Mouse (Mus musculus): Measurements from ENCODE around the gene Rbms2. TPM values are rescaled to one million over a fixed set of nuclear protein-coding genes. Genes with fewer than 3 reads are reported as not detected.
"Not testable (repeated sequence)": the region's sequence is repeated elsewhere in the genome, so short reads cannot be mapped to it uniquely, and the experiment has no call there.

Rbms2 gene
- polyA plus RNA-seq, 1 experiment from 2014 or later = 37.7 TPM

GRCm38 (mm10) chr10:128185277-128185940 lies 5.3 kb upstream of the Rbms2 start:
- Histone ChIP-seq H3K27ac (ENCODE audit: low read length) (no peak overlapping the region), H3K4me1 (ENCODE audit: control insufficient read depth, insufficient read depth, low read length) (no peaks in the 10 kb centered on the region; the same call in 1 of the 2 replicates), H3K36me3 (ENCODE audit: control insufficient read depth, insufficient read depth) (no peaks in the 10 kb centered on the region), H3K27me3 (ENCODE audit: control insufficient read depth, insufficient read depth, low read length) (no peaks in the 10 kb centered on the region), H3K4me3 (ENCODE audit: low read length) (no peak overlapping the region), H3K9me3 (replicated peaks; ENCODE audit: control insufficient read depth, low read length) (no peaks in the 10 kb centered on the region), H3K4me2 (ENCODE audit: low read depth, low read length) (no peak overlapping the region), H3K9ac (ENCODE audit: low read length) (no peak overlapping the region)
- WGBS = 69% methylated on average over 6 of the region's 6 CpGs
- 0 out of 2 replicates have a peak, but pooled peaks have one; percentile 1 for ATAC-seq (replicated peaks; ENCODE audit: extremely low read depth, insufficient read depth, low FRiP score)

GRCm38 (mm10) chr10:128184296-128184695 lies 4.2 kb upstream of the Rbms2 start:
- no peak overlapping the region for H3K4me2 ChIP-seq (ENCODE audit: low read depth, low read length)
- 77% methylated on average over 2 of the region's 2 CpGs for WGBS
- no peak overlapping the region for H3K4me3 ChIP-seq (ENCODE audit: low read length)
- H3K4me1 ChIP-seq (ENCODE audit: control insufficient read depth, insufficient read depth, low read length) = peaks cover 8% of the 10 kb centered on the region
- no peaks in the 10 kb centered on the region for H3K36me3 ChIP-seq (ENCODE audit: control insufficient read depth, insufficient read depth)
- no peak overlapping the region for H3K9ac ChIP-seq (ENCODE audit: low read length)
- no peaks in the 10 kb centered on the region for H3K9me3 ChIP-seq (replicated peaks; ENCODE audit: control insufficient read depth, low read length)
- no peaks in the 10 kb centered on the region for H3K27me3 ChIP-seq (ENCODE audit: control insufficient read depth, insufficient read depth, low read length)
- no peak overlapping the region for H3K27ac ChIP-seq (ENCODE audit: low read length)
- no peak for ATAC-seq (replicated peaks; ENCODE audit: extremely low read depth, insufficient read depth, low FRiP score)

GRCm38 (mm10) chr10:128177316-128177715 lies 2.8 kb downstream of the Rbms2 start:
- Histone ChIP-seq H3K9me3 (replicated peaks; ENCODE audit: control insufficient read depth, low read length) (no peaks in the 10 kb centered on the region), H3K4me2 (ENCODE audit: low read depth, low read length) (no peak overlapping the region), H3K4me1 (ENCODE audit: control insufficient read depth, insufficient read depth, low read length) (peaks cover 27% of the 10 kb centered on the region), H3K36me3 (ENCODE audit: control insufficient read depth, insufficient read depth) (no peaks in the 10 kb centered on the region), H3K27me3 (ENCODE audit: control insufficient read depth, insufficient read depth, low read length) (no peaks in the 10 kb centered on the region), H3K9ac (ENCODE audit: low read length) (no peak overlapping the region), H3K27ac (ENCODE audit: low read length) (no peak overlapping the region), H3K4me3 (ENCODE audit: low read length) (no peak overlapping the region)
- WGBS = 76% methylated on average over 4 of the region's 4 CpGs
- no peak for ATAC-seq (replicated peaks; ENCODE audit: extremely low read depth, insufficient read depth, low FRiP score)

- Histone ChIP-seq H3K4me2 (ENCODE audit: low read depth, low read length) (peak overlapping the region; percentile 88), H3K4me1 (ENCODE audit: control insufficient read depth, insufficient read depth, low read length) (peaks cover 27% of the 10 kb centered on the region), H3K27ac (ENCODE audit: low read length) (peak overlapping the region; percentile 95), H3K27me3 (ENCODE audit: control insufficient read depth, insufficient read depth, low read length) (no peaks in the 10 kb centered on the region), H3K4me3 (ENCODE audit: low read length) (peak overlapping the region; percentile 85), H3K9me3 (replicated peaks; ENCODE audit: control insufficient read depth, low read length) (no peaks in the 10 kb centered on the region), H3K9ac (ENCODE audit: low read length) (peak overlapping the region; percentile 81), H3K36me3 (ENCODE audit: control insufficient read depth, insufficient read depth) (no peaks in the 10 kb centered on the region)
- WGBS = under 1% methylated on average over 17 of the region's 17 CpGs
- peak; percentile 91 for ATAC-seq (replicated peaks; ENCODE audit: extremely low read depth, insufficient read depth, low FRiP score)
Measured at GRCm38 (mm10) chr10:128175996-128176755, 3.9 kb downstream of the Rbms2 start.

- no peak for ATAC-seq (replicated peaks; ENCODE audit: extremely low read depth, insufficient read depth, low FRiP score)
- peak overlapping the region; percentile 95 for H3K27ac ChIP-seq (ENCODE audit: low read length)
- H3K27me3 ChIP-seq (ENCODE audit: control insufficient read depth, insufficient read depth, low read length) = no peaks in the 10 kb centered on the region
- peaks cover 27% of the 10 kb centered on the region for H3K4me1 ChIP-seq (ENCODE audit: control insufficient read depth, insufficient read depth, low read length)
- peak overlapping the region; percentile 81 for H3K9ac ChIP-seq (ENCODE audit: low read length)
- H3K9me3 ChIP-seq (replicated peaks; ENCODE audit: control insufficient read depth, low read length) = no peaks in the 10 kb centered on the region
- peak overlapping the region; percentile 88 for H3K4me2 ChIP-seq (ENCODE audit: low read depth, low read length)
- H3K36me3 ChIP-seq (ENCODE audit: control insufficient read depth, insufficient read depth) = no peaks in the 10 kb centered on the region
- WGBS = 3% methylated on average over 3 of the region's 3 CpGs
- H3K4me3 ChIP-seq (ENCODE audit: low read length) = peak overlapping the region; percentile 85
Measured at GRCm38 (mm10) chr10:128175302-128175701, 4.8 kb downstream of the Rbms2 start.

GRCm38 (mm10) chr10:128171348-128171747 lies 8.7 kb downstream of the Rbms2 start:
- 94% methylated on average over 10 of the region's 10 CpGs for WGBS
- not testable (repeated sequence) for H3K27ac ChIP-seq (ENCODE audit: low read length); H3K4me3 ChIP-seq (ENCODE audit: low read length); H3K36me3 ChIP-seq (ENCODE audit: control insufficient read depth, insufficient read depth); H3K9me3 ChIP-seq (replicated peaks; ENCODE audit: control insufficient read depth, low read length); H3K27me3 ChIP-seq (ENCODE audit: control insufficient read depth, insufficient read depth, low read length); H3K9ac ChIP-seq (ENCODE audit: low read length); ATAC-seq (replicated peaks; ENCODE audit: extremely low read depth, insufficient read depth, low FRiP score); H3K4me2 ChIP-seq (ENCODE audit: low read depth, low read length)
- peaks cover 22% of the 10 kb centered on the region for H3K4me1 ChIP-seq (ENCODE audit: control insufficient read depth, insufficient read depth, low read length)

GRCm38 (mm10) chr10:128167091-128167490 lies 13.0 kb downstream of the Rbms2 start:
- Histone ChIP-seq H3K27ac (ENCODE audit: low read length) (peak overlapping the region; percentile 3; the same call in 1 of the 2 replicates), H3K4me2 (ENCODE audit: low read depth, low read length) (no peak overlapping the region), H3K36me3 (ENCODE audit: control insufficient read depth, insufficient read depth) (no peaks in the 10 kb centered on the region), H3K9ac (ENCODE audit: low read length) (no peak overlapping the region), H3K27me3 (ENCODE audit: control insufficient read depth, insufficient read depth, low read length) (no peaks in the 10 kb centered on the region), H3K4me3 (ENCODE audit: low read length) (no peak overlapping the region), H3K9me3 (replicated peaks; ENCODE audit: control insufficient read depth, low read length) (no peaks in the 10 kb centered on the region), H3K4me1 (ENCODE audit: control insufficient read depth, insufficient read depth, low read length) (peaks cover 8% of the 10 kb centered on the region)
- 34% methylated on average over 6 of the region's 6 CpGs for WGBS
- ATAC-seq (replicated peaks; ENCODE audit: extremely low read depth, insufficient read depth, low FRiP score) = no peak

GRCm38 (mm10) chr10:128165726-128166125 lies 14.4 kb downstream of the Rbms2 start:
- not testable (repeated sequence) for H3K36me3 ChIP-seq (ENCODE audit: control insufficient read depth, insufficient read depth); H3K4me2 ChIP-seq (ENCODE audit: low read depth, low read length); H3K4me1 ChIP-seq (ENCODE audit: control insufficient read depth, insufficient read depth, low read length); H3K27ac ChIP-seq (ENCODE audit: low read length); H3K27me3 ChIP-seq (ENCODE audit: control insufficient read depth, insufficient read depth, low read length); H3K4me3 ChIP-seq (ENCODE audit: low read length); ATAC-seq (replicated peaks; ENCODE audit: extremely low read depth, insufficient read depth, low FRiP score); H3K9me3 ChIP-seq (replicated peaks; ENCODE audit: control insufficient read depth, low read length); H3K9ac ChIP-seq (ENCODE audit: low read length)
- WGBS = 76% methylated on average over 2 of the region's 3 CpGs

GRCm38 (mm10) chr10:128153978-128154377 lies 26.1 kb downstream of the Rbms2 start:
- 51% methylated on average over 3 of the region's 3 CpGs for WGBS
- Histone ChIP-seq H3K4me1 (ENCODE audit: control insufficient read depth, insufficient read depth, low read length) (peaks cover 34% of the 10 kb centered on the region), H3K36me3 (ENCODE audit: control insufficient read depth, insufficient read depth) (peaks cover 4% of the 10 kb centered on the region), H3K27ac (ENCODE audit: low read length) (no peak overlapping the region; the same call in 1 of the 2 replicates), H3K9ac (ENCODE audit: low read length) (no peak overlapping the region), H3K4me2 (ENCODE audit: low read depth, low read length) (no peak overlapping the region), H3K4me3 (ENCODE audit: low read length) (no peak overlapping the region), H3K27me3 (ENCODE audit: control insufficient read depth, insufficient read depth, low read length) (no peaks in the 10 kb centered on the region), H3K9me3 (replicated peaks; ENCODE audit: control insufficient read depth, low read length) (no peaks in the 10 kb centered on the region)
- ATAC-seq (replicated peaks; ENCODE audit: extremely low read depth, insufficient read depth, low FRiP score) = no peak
